Mouse (Mus musculus) E14TG2a.4 (cell line): ENCODE data around the gene Acot2.

Source experiments
- CTCF ChIP-seq: conservative IDR thresholded peaks from 2 replicates; pipeline ENCODE4 v1.5.1; 2014; ENCODE audit warnings: low read length
- NANOG ChIP-seq: IDR thresholded peaks from 2 replicates; pipeline ENCODE4 v1.6.1; 2014; ENCODE audit warnings: borderline replicate concordance, low read length, mixed read lengths
- POU5F1 ChIP-seq: IDR thresholded peaks from 2 replicates; pipeline ENCODE4 v1.6.1; 2014; ENCODE audit warnings: low read length, borderline replicate concordance

DNA sequence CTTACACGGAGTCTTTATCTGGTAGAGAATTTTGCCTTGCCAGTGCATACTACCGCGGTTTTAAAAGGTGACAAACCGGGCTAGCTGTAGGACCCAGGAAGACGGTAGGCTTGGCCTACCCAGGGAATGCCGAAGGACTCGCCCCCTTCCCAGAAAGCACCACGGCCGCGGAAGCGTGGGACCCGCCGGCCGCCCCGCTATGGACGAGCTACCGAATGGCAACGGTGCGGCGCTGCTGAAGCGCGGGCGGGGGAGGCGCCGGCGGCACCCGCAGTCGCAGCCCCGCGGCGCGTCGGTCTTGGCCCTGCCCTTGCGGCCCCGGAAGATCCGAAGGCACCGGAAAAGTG lies 37.2 kb upstream of the Acot2 start, which contains the start of gene Riox1:
- no peak for TF ChIP-seq CTCF
- TF ChIP-seq NANOG, result no peak
- no peak for TF ChIP-seq POU5F1
